ENCODE assay signal across 9 mouse cellular contexts in the genomic region with DNA sequence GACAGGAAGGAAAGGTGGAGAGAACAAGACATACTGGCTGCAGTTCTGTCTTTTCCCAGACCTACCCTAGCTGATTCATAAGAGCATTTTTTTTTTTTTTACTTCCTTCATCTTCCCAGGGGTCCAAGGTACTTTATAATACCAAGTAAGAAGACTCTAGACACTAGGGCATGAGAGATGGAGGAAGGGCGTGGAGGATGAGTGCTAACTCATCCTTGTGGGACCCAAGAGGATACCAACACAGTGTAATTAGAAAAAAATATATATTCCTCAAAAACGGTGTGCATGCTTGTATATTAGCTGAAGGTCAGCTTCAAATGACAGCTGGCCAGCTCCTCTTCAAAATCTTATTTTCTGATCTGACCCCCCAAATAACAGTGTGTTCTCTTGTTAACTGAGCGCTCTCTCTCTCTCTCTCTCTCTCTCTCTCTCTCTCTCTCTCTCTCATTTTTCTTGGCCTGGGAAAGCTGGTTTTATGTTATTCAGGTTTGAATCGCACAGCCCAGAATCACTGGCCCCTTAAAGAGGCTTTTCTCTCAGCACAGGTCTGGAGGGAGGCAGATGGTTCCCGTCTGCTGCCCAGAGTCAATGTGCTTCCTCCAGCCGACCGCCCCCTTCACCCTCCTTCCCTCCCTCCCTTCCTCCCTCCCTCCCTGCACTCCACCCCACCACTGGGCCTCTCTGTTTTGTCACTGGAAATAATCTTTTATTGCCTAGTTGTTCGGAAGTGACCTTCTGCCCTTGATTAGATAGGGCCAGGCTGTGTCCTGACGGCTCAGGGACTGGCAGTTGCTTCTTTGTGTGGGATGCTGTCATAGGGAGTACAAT. TPM values are rescaled to one million over a fixed set of nuclear protein-coding genes. Genes with fewer than 3 reads are reported as not detected.
DNase-seq lines count a peak whose midpoint lies in the region; ATAC-seq lines count a peak whose summit lies in the region.
"Had no signal": no experiment of that assay in that cellular context is flagged by ENCODE, and none has a peak within 500 bp of the region (broad histone marks: within the 10 kb centered on the region; RNA-seq: fewer than 3 reads in every experiment).

No protein-coding gene starts in this region.

- no peak overlapping the region for H3K4me3 ChIP-seq in neural tube, embryonic 15.5 days (replicated peaks)

- peaks cover 5% of the 10 kb centered on the region; the same call in 1 of the 2 replicates for H3K9me3 ChIP-seq in neural tube, embryonic 15.5 days (replicated peaks)

- 9% methylated on average over 9 of the region's 9 CpGs for WGBS in neural tube, embryonic 15.5 days

- no peak overlapping the region for H3K4me2 ChIP-seq in neural tube, embryonic 15.5 days

- no peak for ATAC-seq in neural tube, embryonic 15.5 days (ENCODE audit: low FRiP score)
- ATAC-seq in megakaryocyte progenitor cell, adult 5-6 weeks (replicated peaks; ENCODE audit: poor library complexity): peak; percentile 92
- no peak for ATAC-seq in frontal cortex, adult (ENCODE audit: low TSS enrichment)
- ATAC-seq: Patski had no signal

- DNase-seq in neural tube, embryonic 10.5 days (ENCODE audit: extremely low spot score, low spot score): peak; percentile 73
- DNase-seq in heart, adult 9 months (ENCODE audit: low spot score in 2 of 2): peak; percentile 36 to 58
- peak; percentile 51 for DNase-seq in kidney, adult 9 months
- no peak for DNase-seq in frontal cortex, postnatal 25 days (ENCODE audit: low spot score in 2 of 2)
- no peak for DNase-seq in urinary bladder, adult 2 months (ENCODE audit: low spot score)

- no peak overlapping the region for H3K9ac ChIP-seq in neural tube, embryonic 15.5 days (replicated peaks)

- H3K27ac ChIP-seq in neural tube, embryonic 15.5 days (replicated peaks): no peak overlapping the region

- H3K27me3 ChIP-seq in neural tube, embryonic 15.5 days (replicated peaks): peaks cover 4% of the 10 kb centered on the region; the same call in 1 of the 2 replicates
- H3K27me3 ChIP-seq: Patski had no signal

- 0 out of 2 replicates have a peak, but pooled peaks cover 6% of the 10 kb centered on the region for H3K4me1 ChIP-seq in neural tube, embryonic 15.5 days

- no peaks in the 10 kb centered on the region for H3K36me3 ChIP-seq in neural tube, embryonic 15.5 days

RNA-seq across cellular contexts. Expression of a gene that starts 26.8 kb away (rescaled TPM):
- 5.9 and 6.3 TPM in 2 replicates for polyA plus RNA-seq in neural tube, embryonic 15.5 days (2015; fragmentation: Nextera tagmentation; extraction: Ambion mirVana)
- 4.0 TPM in 2 replicates for total RNA-seq in megakaryocyte progenitor cell, adult 5-6 weeks (2015)
- total RNA-seq in megakaryocyte progenitor cell, adult 5-6 weeks (2017): 1.3 and 2.7 TPM in 2 replicates
- 34.7 and 38.2 TPM in 2 replicates for polyA plus RNA-seq in urinary bladder, adult 2 months (2012; rRNA removed)

RNA-seq across cellular contexts. Expression of a gene that starts 57.8 kb away (rescaled TPM):
- polyA plus RNA-seq in neural tube, embryonic 15.5 days (2015; fragmentation: Nextera tagmentation; extraction: Ambion mirVana): 9.2 and 15.2 TPM in 2 replicates
- total RNA-seq in megakaryocyte progenitor cell, adult 5-6 weeks (2015): 0.39 and 0.52 TPM in 2 replicates
- total RNA-seq in megakaryocyte progenitor cell, adult 5-6 weeks (2017): 20.9 and 25.2 TPM in 2 replicates
- 5.0 and 6.5 TPM in 2 replicates for polyA plus RNA-seq in urinary bladder, adult 2 months (2012; rRNA removed)

Comparison
In these comparisons a context has a peak if more than half of its experiments do, and no peak if none do; other contexts are left out.
1. DNase-seq: peak in neural tube, embryonic 10.5 days (single experiment), heart, adult 9 months (2 of 2) and kidney, adult 9 months (single experiment); none in frontal cortex, postnatal 25 days (0 of 2) and urinary bladder, adult 2 months (single experiment).